Mouse (Mus musculus): ENCODE measurements around the gene Strc.
A peak's percentile ranks its signal among the peaks of the same experiment; 100 is the strongest.
"Not testable (repeated sequence)": the region's sequence is repeated elsewhere in the genome, so short reads cannot be mapped to it uniquely, and the experiment has no call there.

Gene Strc

GRCm38 (mm10) chr2:121386961-121387575 lies at the start of gene Strc:
Strc (minus strand) TSS chr2:121387168.
- not testable (repeated sequence) for DNase-seq (ENCODE audit: low read depth)

- no peak for DNase-seq (ENCODE audit: low read depth)
Observed at GRCm38 (mm10) chr2:121434854-121435253, 47.9 kb upstream of the Strc start.

GRCm38 (mm10) chr2:121425890-121426289 lies 38.9 kb upstream of the Strc start:
- no peak for DNase-seq (ENCODE audit: low read depth)

- no peak for DNase-seq (ENCODE audit: low read depth)
Observed at GRCm38 (mm10) chr2:121423166-121423565, 36.2 kb upstream of the Strc start.

- DNase-seq (ENCODE audit: low read depth): no peak
Observed at GRCm38 (mm10) chr2:121418476-121418875, 31.5 kb upstream of the Strc start.

GRCm38 (mm10) chr2:121416356-121416755 lies 29.4 kb upstream of the Strc start:
- no peak for DNase-seq (ENCODE audit: low read depth)

- no peak for DNase-seq (ENCODE audit: low read depth)
Observed at GRCm38 (mm10) chr2:121415591-121415990, 28.6 kb upstream of the Strc start.

- no peak for DNase-seq (ENCODE audit: low read depth)
Observed at GRCm38 (mm10) chr2:121415103-121415502, 28.1 kb upstream of the Strc start.

- peak; percentile 52 for DNase-seq (ENCODE audit: low read depth)
Observed at GRCm38 (mm10) chr2:121414139-121414685, 27.2 kb upstream of the Strc start.

GRCm38 (mm10) chr2:121413387-121414042 lies 26.5 kb upstream of the Strc start, which contains the start of the genes Pdia3 and Catsper2:
Pdia3 (plus strand) TSS chr2:121413775.
Catsper2 (minus strand) TSS chr2:121413792.
- peak; percentile 83 for DNase-seq (ENCODE audit: low read depth)

- peak; percentile 22 for DNase-seq (ENCODE audit: low read depth)
Observed at GRCm38 (mm10) chr2:121412843-121413386, 25.9 kb upstream of the Strc start.

- DNase-seq (ENCODE audit: low read depth): peak; percentile 56
Observed at GRCm38 (mm10) chr2:121408160-121408559, 21.2 kb upstream of the Strc start.

GRCm38 (mm10) chr2:121403296-121403695 lies 16.3 kb upstream of the Strc start:
- DNase-seq (ENCODE audit: low read depth): no peak

- peak; percentile 74 for DNase-seq (ENCODE audit: low read depth)
Observed at GRCm38 (mm10) chr2:121396624-121397023, 9.7 kb upstream of the Strc start.

GRCm38 (mm10) chr2:121374766-121375165 lies 12.2 kb downstream of the Strc start:
- DNase-seq (ENCODE audit: low read depth): no peak

GRCm38 (mm10) chr2:121372266-121372665 lies 14.7 kb downstream of the Strc start:
- DNase-seq (ENCODE audit: low read depth): no peak

- no peak for DNase-seq (ENCODE audit: low read depth)
Observed at GRCm38 (mm10) chr2:121370921-121371320, 16.0 kb downstream of the Strc start.

GRCm38 (mm10) chr2:121368831-121369230 lies 18.1 kb downstream of the Strc start:
- no peak for DNase-seq (ENCODE audit: low read depth)

- no peak for DNase-seq (ENCODE audit: low read depth)
Observed at GRCm38 (mm10) chr2:121363656-121364055, 23.3 kb downstream of the Strc start.

GRCm38 (mm10) chr2:121359461-121359860 lies 27.5 kb downstream of the Strc start:
- no peak for DNase-seq (ENCODE audit: low read depth)

GRCm38 (mm10) chr2:121358381-121358780 lies 28.6 kb downstream of the Strc start:
- no peak for DNase-seq (ENCODE audit: low read depth)

GRCm38 (mm10) chr2:121357961-121358360 lies 29.0 kb downstream of the Strc start:
- no peak for DNase-seq (ENCODE audit: low read depth)

GRCm38 (mm10) chr2:121357494-121357893 lies 29.5 kb downstream of the Strc start, which contains the start of gene Ckmt1:
Ckmt1 (plus strand) TSS chr2:121357714.
- no peak for DNase-seq (ENCODE audit: low read depth)

Measured in c-Kit-positive CD71-negative TER-119-negative erythroid progenitor cells, embryonic 14.5 days (primary cell).